Mouse (Mus musculus) heart, postnatal 0 days (tissue): ENCODE measurements around the gene Orc1.

Source experiments
- CTCF ChIP-seq: IDR thresholded peaks from 2 replicates; pipeline ENCODE4 v1.5.1; 2016; ENCODE audit warnings: antibody characterized with exemption, control low read depth, low read depth
- EP300 ChIP-seq: IDR thresholded peaks from 2 replicates; pipeline ENCODE4 v1.6.1; 2016; ENCODE audit warnings: antibody characterized with exemption, low read depth

DNA sequence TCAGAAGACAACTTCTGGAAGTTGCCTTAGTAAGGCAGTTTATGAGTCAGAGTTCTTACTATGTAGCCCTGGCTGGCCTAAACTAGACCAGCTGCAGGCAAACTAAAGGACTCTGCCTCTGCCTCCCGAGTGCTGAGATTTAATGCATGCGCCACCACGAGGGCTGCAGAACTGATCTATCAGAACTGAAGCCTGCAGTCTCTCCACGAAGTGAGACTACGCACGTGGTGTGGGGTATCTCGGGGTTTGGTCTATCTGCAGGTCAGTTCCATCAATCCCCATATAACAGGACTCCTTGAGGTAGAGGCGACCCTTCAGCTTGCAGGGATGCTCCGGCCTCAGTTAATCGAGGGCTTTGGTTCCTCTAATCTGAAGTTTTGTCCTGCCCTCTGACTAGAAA lies 39.9 kb downstream of the Orc1 start:
- TF ChIP-seq CTCF (no peak), EP300 (no peak)
